8 mouse cellular contexts compared by ENCODE assay signal in the genomic region with DNA sequence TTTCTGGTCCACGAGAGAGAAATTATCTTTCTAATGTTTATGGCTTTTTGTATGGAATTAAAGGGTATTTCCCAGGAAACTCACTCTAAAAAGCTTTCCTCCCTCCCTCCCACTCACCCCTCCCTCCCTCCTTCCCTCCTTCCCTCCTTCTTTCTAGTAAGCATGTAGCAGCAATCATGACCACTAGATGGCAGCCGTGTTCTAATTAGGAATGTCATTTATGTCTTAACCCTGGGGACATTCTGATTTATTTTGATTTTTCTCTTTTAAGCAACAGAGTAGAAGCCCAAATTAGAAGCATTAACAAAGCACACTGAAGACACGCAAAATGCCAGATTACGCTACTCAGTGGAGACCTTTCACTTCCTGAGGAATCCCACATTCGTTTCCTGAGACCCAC. TPM values are rescaled to one million over a fixed set of nuclear protein-coding genes. Genes with fewer than 3 reads are reported as not detected.
DNase-seq lines count a peak whose midpoint lies in the region; ATAC-seq and TF ChIP-seq lines count a peak whose summit lies in the region.
"Had no signal": no experiment of that assay in that cellular context is flagged by ENCODE, and none has a peak within 500 bp of the region (broad histone marks: within the 10 kb centered on the region; RNA-seq: fewer than 3 reads in every experiment).

No protein-coding gene starts in this region.

- no peaks in the 10 kb centered on the region for H3K9me3 ChIP-seq in E14TG2a.4 (ENCODE audit: low read length)
- H3K9me3 ChIP-seq in forebrain, embryonic 14.5 days (replicated peaks; ENCODE audit: control insufficient read depth, low read length): no peaks in the 10 kb centered on the region
- no peaks in the 10 kb centered on the region for H3K9me3 ChIP-seq in limb, embryonic 10.5 days (replicated peaks)
- H3K9me3 ChIP-seq: heart, embryonic 13.5 days had no signal

- DNase-seq in A20 (ENCODE audit: low read depth, low spot score): peak; percentile 68
- peak; percentile 36 for DNase-seq in c-Kit-positive CD71-positive TER-119-negative erythroid progenitor cells, embryonic 14.5 days (ENCODE audit: low read depth)
- peak; percentile 92 for DNase-seq in forebrain, embryonic 14.5 days (ENCODE audit: low spot score)
- DNase-seq in kidney, adult 2 months: peak; percentile 39
- DNase-seq in limb, embryonic 10.5 days (ENCODE audit: low spot score): peak; percentile 54
- DNase-seq in retina, adult 2 months (ENCODE audit: low read depth, low spot score): peak; percentile 43

- ATAC-seq in forebrain, embryonic 14.5 days: peak; percentile 75

- no peak overlapping the region for H3K27ac ChIP-seq in forebrain, embryonic 14.5 days (ENCODE audit: low read depth, low read length)
- no peak overlapping the region for H3K27ac ChIP-seq in kidney, adult 2 months (ENCODE audit: insufficient read depth, low read depth, low read length)
- no peak overlapping the region for H3K27ac ChIP-seq in limb, embryonic 10.5 days
- H3K27ac ChIP-seq: heart, embryonic 13.5 days had no signal

- no peak overlapping the region for H3K4me3 ChIP-seq in E14TG2a.4 (replicated peaks; ENCODE audit: low read length)
- no peak overlapping the region for H3K4me3 ChIP-seq in forebrain, embryonic 14.5 days (ENCODE audit: low read depth, low read length)
- no peak overlapping the region for H3K4me3 ChIP-seq in kidney, adult 2 months (ENCODE audit: insufficient read depth, low read depth, low read length)
- H3K4me3 ChIP-seq in limb, embryonic 10.5 days: no peak overlapping the region
- H3K4me3 ChIP-seq: heart, embryonic 13.5 days had no signal

- peak; percentile 57 for TF ChIP-seq CTCF in E14TG2a.4 (conservative IDR thresholded peaks at IDR 0.05; ENCODE audit: low read length)
- TF ChIP-seq CTCF in kidney, adult 2 months (conservative IDR thresholded peaks at IDR 0.05; ENCODE audit: insufficient read depth, insufficient read length, low read depth, low read length): 0 out of 2 replicates have a peak, but pooled peaks have one; percentile 9

- no peak overlapping the region for H3K4me2 ChIP-seq in forebrain, embryonic 14.5 days (ENCODE audit: low read length)
- H3K4me2 ChIP-seq: heart, embryonic 13.5 days had no signal

- peaks cover 6% of the 10 kb centered on the region for H3K4me1 ChIP-seq in E14TG2a.4 (replicated peaks; ENCODE audit: low read depth, low read length)
- peaks cover 3% of the 10 kb centered on the region; the same call in 1 of the 2 replicates for H3K4me1 ChIP-seq in forebrain, embryonic 14.5 days (ENCODE audit: control insufficient read depth, insufficient read depth, low read length)
- no peaks in the 10 kb centered on the region for H3K4me1 ChIP-seq in kidney, adult 2 months (ENCODE audit: control insufficient read depth, insufficient read depth, low read length)
- H3K4me1 ChIP-seq in limb, embryonic 10.5 days: peaks cover 10% of the 10 kb centered on the region
- H3K4me1 ChIP-seq: heart, embryonic 13.5 days had no signal

- H3K27me3 ChIP-seq in E14TG2a.4 (ENCODE audit: insufficient read depth, low read length): peaks cover 9% of the 10 kb centered on the region
- H3K27me3 ChIP-seq in forebrain, embryonic 14.5 days (replicated peaks; ENCODE audit: control insufficient read depth, insufficient read depth, low read length): no peaks in the 10 kb centered on the region
- no peaks in the 10 kb centered on the region for H3K27me3 ChIP-seq in kidney, adult 2 months (replicated peaks; ENCODE audit: control insufficient read depth, insufficient read depth, low read length)
- H3K27me3 ChIP-seq in limb, embryonic 10.5 days (ENCODE audit: low read depth, poor library complexity, severe bottlenecking): peaks cover 6% of the 10 kb centered on the region

- 25% methylated on average over 5 of the region's 5 CpGs for WGBS in forebrain, embryonic 14.5 days
- WGBS in kidney, adult 2 months: 15% methylated on average over 5 of the region's 5 CpGs
- 34% methylated on average over 5 of the region's 5 CpGs for WGBS in limb, embryonic 10.5 days

- TF ChIP-seq POLR2A in kidney, adult 2 months (IDR thresholded peaks at IDR 0.05; ENCODE audit: low read depth, low read length): no peak

- H3K9ac ChIP-seq in forebrain, embryonic 14.5 days (ENCODE audit: low read length): no peak overlapping the region
- H3K9ac ChIP-seq: heart, embryonic 13.5 days had no signal

- H3K36me3 ChIP-seq in E14TG2a.4 (ENCODE audit: insufficient read depth, low read length): no peaks in the 10 kb centered on the region
- H3K36me3 ChIP-seq in forebrain, embryonic 14.5 days (ENCODE audit: control insufficient read depth, insufficient read depth, low read length): no peaks in the 10 kb centered on the region
- no peaks in the 10 kb centered on the region for H3K36me3 ChIP-seq in kidney, adult 2 months (ENCODE audit: control insufficient read depth, insufficient read depth, low read length)
- H3K36me3 ChIP-seq in limb, embryonic 10.5 days: no peaks in the 10 kb centered on the region
- H3K36me3 ChIP-seq: heart, embryonic 13.5 days had no signal

RNA-seq across cellular contexts. Expression of a gene that starts 5.0 kb away (rescaled TPM):
- 8.2 and 10.0 TPM in 2 replicates for polyA plus RNA-seq in forebrain, embryonic 14.5 days (2014; fragmentation: Nextera tagmentation; extraction: Ambion mirVana)
- polyA plus RNA-seq in kidney, adult 2 months (2012; rRNA removed): 0.07 and 0.09 TPM in 2 replicates
- 0.08 and 0.90 TPM in 2 replicates for polyA plus RNA-seq in limb, embryonic 10.5 days (2016; fragmentation: Nextera tagmentation; extraction: Ambion mirVana)

Comparison
In these comparisons a context has a peak if more than half of its experiments do, and no peak if none do; other contexts are left out.
1. DNase-seq: peak in every context shown above with its lines; median percentile 92 in forebrain, embryonic 14.5 days; 68 in A20; 54 in limb, embryonic 10.5 days; 43 in retina, adult 2 months; 39 in kidney, adult 2 months; 36 in c-Kit-positive CD71-positive TER-119-negative erythroid progenitor cells, embryonic 14.5 days.